Mouse (Mus musculus): ENCODE measurements at regions not wholly inside any gene's neighbourhood (a gene's known extent, or its start where the extent isn't known, plus 50 kb on each side); places are given as distances from the start of the nearest gene placed in this dataset.

GRCm38 (mm10) chr8:126778131-126778530 is 167.5 kb downstream of the Tomm20 start:
- no peak overlapping the region for H3K9ac ChIP-seq (ENCODE audit: control insufficient read depth, low read depth, low read length, poor library complexity, severe bottlenecking)
- no peak overlapping the region for H3K27ac ChIP-seq (ENCODE audit: control insufficient read depth, low read depth, low read length)
- H3K4me1 ChIP-seq (ENCODE audit: control insufficient read depth in 1 of 2, insufficient read depth in 2 of 2, low read length in 2 of 2), result peaks cover 0 to 6% of the 10 kb centered on the region in 2 experiments; a peak in 2 of 4 replicates
- no peaks in the 10 kb centered on the region; a peak in 1 of 4 replicates for H3K36me3 ChIP-seq (ENCODE audit: control insufficient read depth in 1 of 2, insufficient read depth in 2 of 2, low read length in 2 of 2)
- peaks cover 0 to 1% of the 10 kb centered on the region in 2 experiments; a peak in 1 of 4 replicates for H3K27me3 ChIP-seq (ENCODE audit: control insufficient read depth in 1 of 2, insufficient read depth in 2 of 2, low read length in 2 of 2)
- no peaks in the 10 kb centered on the region for H3K9me3 ChIP-seq (replicated peaks; ENCODE audit: insufficient read depth, low read length)
- TF ChIP-seq ELF1 (IDR thresholded peaks at IDR 0.05; ENCODE audit: low read depth, low read length) (no peak), GATA1 (IDR thresholded peaks at IDR 0.05; ENCODE audit: low read depth, low read length) (no peak), MAFK (IDR thresholded peaks at IDR 0.05; ENCODE audit: borderline replicate concordance, low read depth, low read length) (no peak), USF1 (IDR thresholded peaks at IDR 0.05; ENCODE audit: low read depth, low read length) (no peak), ZNF384 (IDR thresholded peaks at IDR 0.05; ENCODE audit: low read depth, low read length) (no peak), SMC3 (IDR thresholded peaks at IDR 0.05; ENCODE audit: low read depth, low read length) (no peak), UBTF (IDR thresholded peaks at IDR 0.05; ENCODE audit: borderline replicate concordance, insufficient read depth, low read depth, low read length) (no peak), MYC (IDR thresholded peaks at IDR 0.05; ENCODE audit: low read depth, low read length) (no peak), POLR2AphosphoS2 (IDR thresholded peaks at IDR 0.05; ENCODE audit: low read length) (no peak), RCOR1 (IDR thresholded peaks at IDR 0.05; ENCODE audit: low read depth, low read length) (no peak), MEF2A (IDR thresholded peaks at IDR 0.05; ENCODE audit: extremely low read depth, insufficient replicate concordance, low read depth, low read length, poor library complexity, severe bottlenecking) (no peak), CHD1 (IDR thresholded peaks at IDR 0.05; ENCODE audit: low read depth, low read length) (no peak), RAD21 (IDR thresholded peaks at IDR 0.05; ENCODE audit: low read depth, low read length) (no peak), MYB (IDR thresholded peaks at IDR 0.05; ENCODE audit: low read depth, low read length) (no peak), NELFE (IDR thresholded peaks at IDR 0.05; ENCODE audit: low read depth, low read length) (no peak), USF2 (IDR thresholded peaks at IDR 0.05; ENCODE audit: borderline replicate concordance in 1 of 2, insufficient read depth in 1 of 2, low read depth in 1 of 2, low read length in 2 of 2) (no peak), TBP (IDR thresholded peaks at IDR 0.05; ENCODE audit: low read depth, low read length) (no peak), KAT2A (conservative IDR thresholded peaks at IDR 0.05; ENCODE audit: low read depth, low read length) (no peak), ZC3H11A (IDR thresholded peaks at IDR 0.05; ENCODE audit: low read depth, low read length) (no peak), JUND (IDR thresholded peaks at IDR 0.05; ENCODE audit: low read depth, low read length) (no peak)
- DNase-seq (ENCODE audit: low read depth, low spot score), result no peak
- H3K79me2 ChIP-seq (ENCODE audit: control insufficient read depth, insufficient read depth, low read length, poor library complexity), result no peaks in the 10 kb centered on the region
- H3K4me3 ChIP-seq (ENCODE audit: control insufficient read depth in 1 of 2, insufficient read depth in 1 of 2, low read depth in 2 of 2, low read length in 2 of 2), result no peak overlapping the region
